Mouse (Mus musculus): ENCODE measurements around the gene Nyap1.

Gene Nyap1

GRCm38 (mm10) chr5:137741023-137741931 lies at the start of gene Nyap1:
Gene Nyap1 (minus strand): TSS chr5:137741607.
- DNase-seq: peak; percentile 80 to 90

GRCm38 (mm10) chr5:137788946-137789531 lies 47.6 kb upstream of the Nyap1 start:
- DNase-seq: no peak

GRCm38 (mm10) chr5:137788171-137788570 lies 46.8 kb upstream of the Nyap1 start:
- peak; percentile 40 to 55 for DNase-seq

GRCm38 (mm10) chr5:137787151-137787928 lies 45.9 kb upstream of the Nyap1 start, which contains the start of the genes Mepce and Zcwpw1:
Gene Mepce (minus strand): TSS chr5:137787655.
Gene Zcwpw1 (plus strand): TSS chr5:137787798.
- peak; percentile 92 to 99 for DNase-seq

- DNase-seq: peak; percentile 99 to 100
Observed at GRCm38 (mm10) chr5:137786109-137786942, 44.9 kb upstream of the Nyap1 start.

- DNase-seq: peak in 1 of 2 experiments; percentile 36
Observed at GRCm38 (mm10) chr5:137785164-137786031, 44.0 kb upstream of the Nyap1 start.

DNA sequence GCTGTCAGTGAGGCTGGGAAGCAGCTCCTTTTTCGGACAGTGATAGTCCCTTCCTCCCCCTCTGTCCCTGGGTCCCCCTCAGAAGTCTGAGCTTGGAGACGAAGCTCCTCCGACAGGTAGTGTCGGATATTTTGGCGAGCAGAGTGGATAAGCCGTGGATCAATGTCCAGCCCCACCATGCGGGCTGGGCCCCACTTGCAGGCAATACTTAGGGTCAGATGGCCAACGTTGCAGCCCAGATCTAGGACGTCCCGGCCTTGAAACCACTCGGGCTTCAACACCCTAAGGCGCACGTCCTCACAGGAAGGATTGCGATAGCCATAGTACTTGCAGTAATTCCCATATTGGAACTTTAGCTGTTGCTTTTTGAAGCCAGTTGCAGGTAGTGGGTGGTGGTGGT lies 43.1 kb upstream of the Nyap1 start:
- DNase-seq: peak in 1 of 2 experiments; percentile 30

- peak; percentile 13 to 17 for DNase-seq
Observed at GRCm38 (mm10) chr5:137783901-137784540, 42.6 kb upstream of the Nyap1 start.

GRCm38 (mm10) chr5:137782776-137783522 lies 41.5 kb upstream of the Nyap1 start:
- DNase-seq: peak in 1 of 2 experiments; percentile 15

GRCm38 (mm10) chr5:137781661-137782060 lies 40.3 kb upstream of the Nyap1 start:
- no peak for DNase-seq

- DNase-seq: peak; percentile 40 to 43
Observed at GRCm38 (mm10) chr5:137779053-137779933, 37.9 kb upstream of the Nyap1 start.

DNA sequence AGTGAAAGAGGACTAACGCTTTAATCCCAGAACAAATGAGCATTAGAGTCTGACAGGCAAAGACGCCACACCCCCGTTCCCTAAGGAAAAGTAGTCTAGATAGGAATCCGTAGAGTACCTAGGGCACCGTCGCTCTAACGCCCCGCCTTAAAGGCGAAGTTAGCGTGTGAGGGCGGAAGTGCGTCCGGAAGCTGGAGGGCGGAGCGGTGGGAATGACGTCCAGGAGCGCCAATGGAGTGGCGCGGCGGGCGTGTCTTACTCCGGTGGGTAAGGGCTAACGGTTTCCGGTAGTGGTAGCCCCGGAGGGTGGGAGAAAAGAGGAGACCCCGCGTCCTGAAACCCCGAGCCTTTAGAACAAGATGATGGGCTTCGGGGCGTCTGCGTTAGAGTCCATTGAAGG lies 37.2 kb upstream of the Nyap1 start, which contains the start of gene Ppp1r35:
TSS of gene Ppp1r35 (plus strand) at position 215 of the 400 bp plus-strand sequence.
- peak; percentile 96 to 98 for DNase-seq

- no peak for DNase-seq
Observed at GRCm38 (mm10) chr5:137777267-137777845, 35.9 kb upstream of the Nyap1 start.

GRCm38 (mm10) chr5:137776408-137776918 lies 35.1 kb upstream of the Nyap1 start:
- DNase-seq: no peak

- no peak for DNase-seq
Observed at GRCm38 (mm10) chr5:137775587-137776290, 34.3 kb upstream of the Nyap1 start.

GRCm38 (mm10) chr5:137772755-137773154 lies 31.3 kb upstream of the Nyap1 start:
- no peak for DNase-seq

DNA sequence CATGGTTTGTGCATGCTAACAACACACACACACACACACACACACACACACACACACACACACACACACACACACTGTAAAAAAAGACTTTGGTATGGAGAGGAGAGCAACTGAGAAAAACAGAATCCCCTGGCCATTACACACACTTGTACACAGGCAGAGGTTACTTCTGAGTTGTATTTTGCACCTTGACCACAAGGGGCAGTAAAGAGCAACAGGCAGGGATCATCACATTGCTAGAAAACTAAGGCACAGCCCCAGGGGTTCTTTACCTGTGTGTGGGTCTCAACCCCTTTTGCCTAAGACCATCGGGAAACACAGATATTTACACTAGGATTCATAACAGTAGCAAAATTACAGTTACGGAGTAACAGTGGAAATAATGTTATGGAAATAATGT lies 29.3 kb upstream of the Nyap1 start:
- DNase-seq: no peak

All from cerebellum, adult 18-20 months (tissue).